Mouse (Mus musculus) embryonic fibroblast, embryonic 13.5 days (primary cell): ENCODE data around the gene Mrps10.

Source experiments
- CTCF ChIP-seq: IDR thresholded peaks from 2 replicates; pipeline ENCODE4 v1.5.1; 2011; ENCODE audit warnings: mild to moderate bottlenecking, control low read depth, low read length, moderate library complexity, borderline replicate concordance; ENCODE audit not compliant: insufficient read depth
- POLR2A ChIP-seq: IDR thresholded peaks from 2 replicates; pipeline ENCODE4 v1.6.1; 2011; ENCODE audit warnings: low read depth, mild to moderate bottlenecking, control low read depth, low read length, moderate library complexity

DNA sequence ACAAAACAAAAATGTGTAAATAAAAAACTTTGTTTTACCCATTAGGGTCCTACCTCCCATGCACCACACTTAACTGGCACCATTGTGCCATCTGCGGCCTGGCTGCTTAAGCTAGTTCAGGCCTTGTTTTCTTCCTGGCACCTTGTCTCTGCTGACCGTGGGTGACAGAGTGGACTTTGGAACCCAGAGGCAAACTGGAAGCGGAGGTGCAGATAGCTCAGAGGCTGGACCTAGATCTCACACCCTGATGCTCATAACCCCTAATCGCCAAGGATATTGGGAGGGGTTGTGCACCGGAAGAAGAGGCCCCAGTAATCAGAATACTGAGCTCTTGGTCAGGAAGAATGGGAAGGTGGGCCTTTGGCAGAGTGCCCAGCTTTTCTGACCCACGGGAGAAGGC, 55.5 kb downstream of the Mrps10 start:
- no peak for TF ChIP-seq CTCF
- TF ChIP-seq POLR2A = no peak
